Mouse (Mus musculus) bone marrow, adult 2 months (tissue): ENCODE results near the gene Slco1a5.

Source experiments
- CTCF ChIP-seq: fragments of 200-500 bp; IDR thresholded peaks from 2 replicates; pipeline ENCODE4 v1.5.1; 2011; ENCODE audit warnings: low read length, control low read depth; ENCODE audit not compliant: control insufficient read depth, insufficient read depth
- POLR2A ChIP-seq: fragments of 200-500 bp; IDR thresholded peaks from 2 replicates; pipeline ENCODE4 v1.6.1; 2011; ENCODE audit warnings: low read depth, mild to moderate bottlenecking, control low read depth, low read length, borderline replicate concordance; ENCODE audit not compliant: control insufficient read depth

DNA sequence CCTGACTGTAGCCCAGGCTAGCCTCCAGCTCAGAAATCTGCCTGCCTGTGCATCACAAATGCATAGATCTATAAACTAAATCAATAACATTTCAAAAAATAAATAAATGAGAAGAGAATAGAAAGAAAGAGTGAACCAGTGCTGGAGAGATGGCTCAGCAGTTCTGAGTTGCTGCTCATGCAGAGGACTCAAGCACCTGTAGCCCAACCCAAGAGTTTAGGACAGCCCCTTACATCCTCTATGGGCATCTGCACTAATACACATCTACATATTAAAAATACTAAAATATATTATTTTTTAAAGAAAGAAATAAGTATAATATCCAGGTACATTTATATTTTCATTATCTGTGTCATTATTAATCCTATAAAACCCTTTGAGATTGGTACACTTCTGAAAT is 17.7 kb downstream of the Slco1a5 start:
- no peak for TF ChIP-seq POLR2A
- TF ChIP-seq CTCF = no peak
